8 mouse cellular contexts compared by ENCODE assay signal in genomic region chr15:98891907-98892606, GRCm38 (mm10). TPM values are rescaled to one million over a fixed set of nuclear protein-coding genes. Genes with fewer than 3 reads are reported as not detected.
DNase-seq lines count a peak whose midpoint lies in the region; ATAC-seq and TF ChIP-seq lines count a peak whose summit lies in the region.

No protein-coding gene starts in this region.

- H3K9ac ChIP-seq in limb, embryonic 14.5 days (ENCODE audit: low read depth, low read length, severe bottlenecking): no peak overlapping the region
- no peak overlapping the region for H3K9ac ChIP-seq in midbrain, postnatal 0 days (replicated peaks; ENCODE audit: low read length, poor library complexity, severe bottlenecking)

- H3K36me3 ChIP-seq in limb, embryonic 14.5 days (ENCODE audit: control insufficient read depth, insufficient read depth, low read length): no peaks in the 10 kb centered on the region
- H3K36me3 ChIP-seq in midbrain, postnatal 0 days (ENCODE audit: insufficient read depth, low read length): no peaks in the 10 kb centered on the region

- no peak overlapping the region for H3K4me2 ChIP-seq in limb, embryonic 14.5 days (replicated peaks; ENCODE audit: low read depth, low read length, severe bottlenecking)
- no peak overlapping the region for H3K4me2 ChIP-seq in midbrain, postnatal 0 days (ENCODE audit: low read depth, low read length, poor library complexity, severe bottlenecking)

- peaks cover 24% of the 10 kb centered on the region for H3K4me1 ChIP-seq in limb, embryonic 14.5 days (ENCODE audit: control insufficient read depth, insufficient read depth, low read length)
- peaks cover 19% of the 10 kb centered on the region; the same call in 1 of the 2 replicates for H3K4me1 ChIP-seq in midbrain, postnatal 0 days (ENCODE audit: insufficient read depth, low read length)

- ATAC-seq in granulocyte monocyte progenitor cell, adult 5-6 weeks (replicated peaks; ENCODE audit: poor library complexity, severe bottlenecking): peak; percentile 84
- peak; percentile 39; the same call in 1 of the 2 replicates for ATAC-seq in limb, embryonic 14.5 days (ENCODE audit: low FRiP score, low read depth)
- ATAC-seq in midbrain, postnatal 0 days (ENCODE audit: low FRiP score): no peak

- no peaks in the 10 kb centered on the region for H3K9me3 ChIP-seq in limb, embryonic 14.5 days (ENCODE audit: control insufficient read depth, low read length)
- H3K9me3 ChIP-seq in midbrain, postnatal 0 days (ENCODE audit: low read length): no peaks in the 10 kb centered on the region

- 40% methylated on average over 6 of the region's 6 CpGs for WGBS in limb, embryonic 14.5 days
- WGBS in midbrain, postnatal 0 days: 46% methylated on average over 6 of the region's 6 CpGs

- peak; percentile 95 for TF ChIP-seq CTCF in midbrain, postnatal 0 days (IDR thresholded peaks at IDR 0.05)

- DNase-seq in 416B (ENCODE audit: low read depth) (peak; percentile 93), MEL-GATA-1-ER (ENCODE audit: extremely low read depth, low read depth) (peak; percentile 76)
- peak; percentile 66 to 78 for DNase-seq in cerebellum, postnatal 25 days
- peak; percentile 66 for DNase-seq in kidney, adult 18-20 months
- DNase-seq in limb, embryonic 14.5 days (ENCODE audit: low spot score): peak; percentile 83
- peak; percentile 92 for DNase-seq in midbrain, postnatal 0 days (ENCODE audit: low spot score)
- peak; percentile 31 to 48 for DNase-seq in thymus, postnatal 10 days (ENCODE audit: low spot score in 2 of 2)

- TF ChIP-seq POLR2A in limb, embryonic 14.5 days (IDR thresholded peaks at IDR 0.05; ENCODE audit: borderline replicate concordance, extremely low read depth, insufficient read depth, insufficient read length): no peak

- H3K27ac ChIP-seq in limb, embryonic 14.5 days (replicated peaks; ENCODE audit: low read depth, low read length): no peak overlapping the region
- H3K27ac ChIP-seq in midbrain, postnatal 0 days (ENCODE audit: low read depth, low read length): no peak overlapping the region

- H3K27me3 ChIP-seq in limb, embryonic 14.5 days (ENCODE audit: control insufficient read depth, insufficient read depth, low read length): peaks cover 59% of the 10 kb centered on the region
- peaks cover 33% of the 10 kb centered on the region for H3K27me3 ChIP-seq in midbrain, postnatal 0 days (ENCODE audit: insufficient read depth, low read length)

- H3K4me3 ChIP-seq in limb, embryonic 14.5 days (replicated peaks; ENCODE audit: low read length): no peak overlapping the region
- H3K4me3 ChIP-seq in midbrain, postnatal 0 days (ENCODE audit: low read depth, low read length): no peak overlapping the region

RNA-seq across cellular contexts. Expression of gene Rhebl1, which starts 2.3 kb away (rescaled TPM):
- total RNA-seq in granulocyte monocyte progenitor cell, adult 5-6 weeks (2014; fragmentation: Nextera tagmentation): 14.3 and 25.5 TPM in 2 replicates
- total RNA-seq in granulocyte monocyte progenitor cell, adult 5-6 weeks (2017): 4.3 and 7.3 TPM in 2 replicates
- 14.5 and 16.4 TPM in 2 replicates for polyA plus RNA-seq in limb, embryonic 14.5 days (2012; rRNA removed)
- polyA plus RNA-seq in limb, embryonic 14.5 days (2014; fragmentation: Nextera tagmentation; extraction: Ambion mirVana): 12.0 and 13.8 TPM in 2 replicates
- 9.4 and 10.1 TPM in 2 replicates for total RNA-seq in midbrain, postnatal 0 days (2014; rRNA removed)
- polyA plus RNA-seq in midbrain, postnatal 0 days (2015; fragmentation: Nextera tagmentation; extraction: Ambion mirVana): 30.7 and 31.1 TPM in 2 replicates

RNA-seq across cellular contexts. Expression of gene Dhh, which starts 6.3 kb away (rescaled TPM):
- not detected in 2 replicates for total RNA-seq in granulocyte monocyte progenitor cell, adult 5-6 weeks (2014; fragmentation: Nextera tagmentation)
- total RNA-seq in granulocyte monocyte progenitor cell, adult 5-6 weeks (2017): not detected in 2 replicates
- 1.4 and 2.0 TPM in 2 replicates for polyA plus RNA-seq in limb, embryonic 14.5 days (2012; rRNA removed)
- 0.72 and 1.1 TPM in 2 replicates for polyA plus RNA-seq in limb, embryonic 14.5 days (2014; fragmentation: Nextera tagmentation; extraction: Ambion mirVana)
- total RNA-seq in midbrain, postnatal 0 days (2014; rRNA removed): 0.38 and 0.71 TPM in 2 replicates
- 0.18 and 0.22 TPM in 2 replicates for polyA plus RNA-seq in midbrain, postnatal 0 days (2015; fragmentation: Nextera tagmentation; extraction: Ambion mirVana)

RNA-seq across cellular contexts. Expression of gene Kmt2d, which starts 21.1 kb away (rescaled TPM):
- total RNA-seq in granulocyte monocyte progenitor cell, adult 5-6 weeks (2014; fragmentation: Nextera tagmentation): 59.0 and 81.0 TPM in 2 replicates
- total RNA-seq in granulocyte monocyte progenitor cell, adult 5-6 weeks (2017): 15.8 and 24.9 TPM in 2 replicates
- 27.1 and 27.3 TPM in 2 replicates for polyA plus RNA-seq in limb, embryonic 14.5 days (2012; rRNA removed)
- polyA plus RNA-seq in limb, embryonic 14.5 days (2014; fragmentation: Nextera tagmentation; extraction: Ambion mirVana): 16.7 and 20.1 TPM in 2 replicates
- total RNA-seq in midbrain, postnatal 0 days (2014; rRNA removed): 32.2 and 32.5 TPM in 2 replicates
- 5.6 and 7.7 TPM in 2 replicates for polyA plus RNA-seq in midbrain, postnatal 0 days (2015; fragmentation: Nextera tagmentation; extraction: Ambion mirVana)

RNA-seq across cellular contexts. Expression of gene Lmbr1l, which starts 26.0 kb away (rescaled TPM):
- 3.5 and 8.5 TPM in 2 replicates for total RNA-seq in granulocyte monocyte progenitor cell, adult 5-6 weeks (2014; fragmentation: Nextera tagmentation)
- 7.7 and 11.9 TPM in 2 replicates for total RNA-seq in granulocyte monocyte progenitor cell, adult 5-6 weeks (2017)
- 66.8 and 145 TPM in 2 replicates for polyA plus RNA-seq in limb, embryonic 14.5 days (2012; rRNA removed)
- polyA plus RNA-seq in limb, embryonic 14.5 days (2014; fragmentation: Nextera tagmentation; extraction: Ambion mirVana): 5.5 and 7.8 TPM in 2 replicates
- 46.0 and 56.9 TPM in 2 replicates for total RNA-seq in midbrain, postnatal 0 days (2014; rRNA removed)
- 19.6 and 21.7 TPM in 2 replicates for polyA plus RNA-seq in midbrain, postnatal 0 days (2015; fragmentation: Nextera tagmentation; extraction: Ambion mirVana)

RNA-seq across cellular contexts. Expression of gene Tuba1b, which starts 42.3 kb away (rescaled TPM):
- 2,030 and 2,397 TPM in 2 replicates for total RNA-seq in granulocyte monocyte progenitor cell, adult 5-6 weeks (2014; fragmentation: Nextera tagmentation)
- 964 and 1,039 TPM in 2 replicates for total RNA-seq in granulocyte monocyte progenitor cell, adult 5-6 weeks (2017)
- polyA plus RNA-seq in limb, embryonic 14.5 days (2012; rRNA removed): 2,384 and 3,894 TPM in 2 replicates
- 1,587 and 1,605 TPM in 2 replicates for polyA plus RNA-seq in limb, embryonic 14.5 days (2014; fragmentation: Nextera tagmentation; extraction: Ambion mirVana)
- total RNA-seq in midbrain, postnatal 0 days (2014; rRNA removed): 2,522 and 3,264 TPM in 2 replicates
- 1,582 and 1,796 TPM in 2 replicates for polyA plus RNA-seq in midbrain, postnatal 0 days (2015; fragmentation: Nextera tagmentation; extraction: Ambion mirVana)

Comparison
In these comparisons a context has a peak if more than half of its experiments do, and no peak if none do; other contexts are left out.
1. DNase-seq: peak in every context shown above with its lines; median percentile 93 in 416B; 92 in midbrain, postnatal 0 days; 83 in limb, embryonic 14.5 days; 76 in MEL-GATA-1-ER; 72 in cerebellum, postnatal 25 days; 66 in kidney, adult 18-20 months; 40 in thymus, postnatal 10 days.